Mouse (Mus musculus): ENCODE data around the gene Mipol1. TPM values are rescaled to one million over a fixed set of nuclear protein-coding genes. Genes with fewer than 3 reads are reported as not detected.

Gene Mipol1
- total and polyA plus RNA-seq, 3 experiments, result 1.3 to 4.5 (median 4.1) TPM

- no peak overlapping the region for H3K27ac ChIP-seq
- DNase-seq, result no peak
- WGBS, result 25% methylated on average over 9 of the region's 9 CpGs
- no peaks in the 10 kb centered on the region for H3K36me3 ChIP-seq (ENCODE audit: control insufficient read depth, insufficient read depth, low read length)
- no peak overlapping the region for H3K9ac ChIP-seq (ENCODE audit: low read depth, low read length)
- no peak overlapping the region for H3K4me3 ChIP-seq
- intact Hi-C loops (cut with DNase I), result no loop called here
- no peaks in the 10 kb centered on the region for H3K4me1 ChIP-seq (ENCODE audit: control insufficient read depth, insufficient read depth, low read length)
- H3K79me2 ChIP-seq (replicated peaks; ENCODE audit: control insufficient read depth, insufficient read depth, low read length), result no peaks in the 10 kb centered on the region
- TF ChIP-seq CTCF (IDR thresholded peaks at IDR 0.05) (no peak), POLR2A (IDR thresholded peaks at IDR 0.05; ENCODE audit: insufficient read depth, low read depth, low read length) (no peak), EP300 (IDR thresholded peaks at IDR 0.05; ENCODE audit: insufficient read depth, low read depth, low read length) (no peak)
- H3K27me3 ChIP-seq (ENCODE audit: control insufficient read depth, insufficient read depth, low read length), result peaks cover 12% of the 10 kb centered on the region
These were observed 300.2 kb downstream of the Mipol1 start for GRCm38 (mm10) chr12:57530474-57530873.

DNA sequence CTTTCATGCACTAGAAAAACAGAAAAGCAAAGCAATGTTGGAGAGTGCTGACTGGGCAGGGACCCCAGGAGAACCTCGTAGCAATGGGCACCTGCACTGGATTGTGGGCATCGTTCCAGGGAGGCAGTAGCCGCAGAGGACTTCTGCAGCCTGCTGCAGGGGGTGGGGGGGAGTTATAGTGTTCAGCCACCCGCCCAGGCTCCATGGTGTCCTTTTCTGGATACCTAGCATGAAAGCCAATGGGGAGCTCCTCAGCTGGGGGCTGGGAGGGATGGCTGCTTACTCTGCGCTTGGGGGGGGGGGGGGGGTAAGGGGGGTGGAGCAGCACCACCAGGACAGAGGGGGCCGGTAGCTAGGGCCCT, 304.3 kb downstream of the Mipol1 start:
- Histone ChIP-seq H3K36me3 (ENCODE audit: control insufficient read depth, insufficient read depth, low read length) (no peaks in the 10 kb centered on the region), H3K79me2 (replicated peaks; ENCODE audit: control insufficient read depth, insufficient read depth, low read length) (no peaks in the 10 kb centered on the region), H3K27me3 (ENCODE audit: control insufficient read depth, insufficient read depth, low read length) (peaks cover 29% of the 10 kb centered on the region), H3K27ac (no peak overlapping the region), H3K4me1 (ENCODE audit: control insufficient read depth, insufficient read depth, low read length) (no peaks in the 10 kb centered on the region), H3K9ac (ENCODE audit: low read depth, low read length) (no peak overlapping the region), H3K4me3 (no peak overlapping the region)
- WGBS, result 3% methylated on average over 6 of the region's 6 CpGs
- no peak for TF ChIP-seq CTCF (IDR thresholded peaks at IDR 0.05)
- no peak for TF ChIP-seq EP300 (IDR thresholded peaks at IDR 0.05; ENCODE audit: insufficient read depth, low read depth, low read length)
- no peak for TF ChIP-seq POLR2A (IDR thresholded peaks at IDR 0.05; ENCODE audit: insufficient read depth, low read depth, low read length)
- intact Hi-C loops (cut with DNase I), result no loop called here
- DNase-seq, result no peak

DNA sequence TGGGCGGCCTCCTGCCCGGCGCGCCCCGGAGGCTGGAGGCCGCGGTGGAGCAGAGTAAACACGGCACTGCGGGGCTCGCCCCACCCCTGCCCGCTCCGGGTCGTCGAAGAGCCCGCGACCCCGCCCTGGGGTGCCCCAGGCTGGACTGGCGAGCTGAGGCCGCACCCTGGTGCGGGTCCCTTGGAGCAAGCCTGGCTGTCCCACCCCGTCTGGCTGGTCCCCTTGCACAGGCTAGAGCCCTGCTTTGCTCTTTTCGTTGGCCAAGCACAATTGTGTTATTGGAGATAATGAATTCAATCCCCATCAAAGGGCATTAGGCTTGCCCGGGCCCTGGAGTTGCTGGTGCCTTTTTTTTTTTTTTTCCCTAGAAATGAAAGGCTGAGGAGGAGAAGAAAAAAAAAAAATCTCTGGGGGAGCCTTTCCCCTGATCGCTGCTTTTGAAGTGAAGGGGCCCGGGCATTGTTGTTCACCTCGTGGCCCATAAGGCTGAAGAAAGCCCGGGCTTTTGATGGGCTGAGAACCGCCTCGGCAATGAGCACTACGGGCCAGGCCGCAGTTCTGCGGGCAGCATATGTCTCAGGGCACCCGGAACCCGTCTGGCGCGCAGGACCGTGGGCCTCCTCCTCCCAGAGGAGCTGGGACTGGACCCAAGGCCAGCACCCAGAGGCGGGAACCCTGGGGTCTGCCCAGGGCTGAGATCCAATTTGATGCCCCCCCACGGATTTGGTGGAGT, 304.8 kb downstream of the Mipol1 start:
- peaks cover 32% of the 10 kb centered on the region for H3K27me3 ChIP-seq (ENCODE audit: control insufficient read depth, insufficient read depth, low read length)
- 5% methylated on average over 39 of the region's 39 CpGs for WGBS
- DNase-seq, result no peak
- intact Hi-C loops (cut with DNase I), result no loop called here
- no peaks in the 10 kb centered on the region for H3K4me1 ChIP-seq (ENCODE audit: control insufficient read depth, insufficient read depth, low read length)
- TF ChIP-seq CTCF (IDR thresholded peaks at IDR 0.05) (no peak), POLR2A (IDR thresholded peaks at IDR 0.05; ENCODE audit: insufficient read depth, low read depth, low read length) (no peak), EP300 (IDR thresholded peaks at IDR 0.05; ENCODE audit: insufficient read depth, low read depth, low read length) (no peak)
- H3K27ac ChIP-seq, result no peak overlapping the region
- no peaks in the 10 kb centered on the region for H3K79me2 ChIP-seq (replicated peaks; ENCODE audit: control insufficient read depth, insufficient read depth, low read length)
- no peak overlapping the region for H3K9ac ChIP-seq (ENCODE audit: low read depth, low read length)
- H3K4me3 ChIP-seq, result no peak overlapping the region
- H3K36me3 ChIP-seq (ENCODE audit: control insufficient read depth, insufficient read depth, low read length), result no peaks in the 10 kb centered on the region

GRCm38 (mm10) chr12:57536056-57536908, 306.1 kb downstream of the Mipol1 start:
- TF ChIP-seq CTCF (IDR thresholded peaks at IDR 0.05) (no peak), EP300 (IDR thresholded peaks at IDR 0.05; ENCODE audit: insufficient read depth, low read depth, low read length) (no peak), POLR2A (IDR thresholded peaks at IDR 0.05; ENCODE audit: insufficient read depth, low read depth, low read length) (no peak)
- Histone ChIP-seq H3K27me3 (ENCODE audit: control insufficient read depth, insufficient read depth, low read length) (peaks cover 32% of the 10 kb centered on the region), H3K27ac (no peak overlapping the region), H3K4me3 (no peak overlapping the region), H3K79me2 (replicated peaks; ENCODE audit: control insufficient read depth, insufficient read depth, low read length) (no peaks in the 10 kb centered on the region), H3K4me1 (ENCODE audit: control insufficient read depth, insufficient read depth, low read length) (no peaks in the 10 kb centered on the region), H3K36me3 (ENCODE audit: control insufficient read depth, insufficient read depth, low read length) (no peaks in the 10 kb centered on the region), H3K9ac (ENCODE audit: low read depth, low read length) (no peak overlapping the region)
- WGBS, result 4% methylated on average over 25 of the region's 25 CpGs
- DNase-seq, result no peak
- intact Hi-C loops (cut with DNase I), result no loop called here

- Histone ChIP-seq H3K4me3 (no peak overlapping the region), H3K9ac (ENCODE audit: low read depth, low read length) (no peak overlapping the region), H3K4me1 (ENCODE audit: control insufficient read depth, insufficient read depth, low read length) (no peaks in the 10 kb centered on the region), H3K36me3 (ENCODE audit: control insufficient read depth, insufficient read depth, low read length) (no peaks in the 10 kb centered on the region), H3K79me2 (replicated peaks; ENCODE audit: control insufficient read depth, insufficient read depth, low read length) (no peaks in the 10 kb centered on the region), H3K27me3 (ENCODE audit: control insufficient read depth, insufficient read depth, low read length) (peaks cover 34% of the 10 kb centered on the region), H3K27ac (no peak overlapping the region)
- 13% methylated on average over 11 of the region's 11 CpGs for WGBS
- intact Hi-C loops (cut with DNase I), result no loop called here
- DNase-seq, result no peak
- TF ChIP-seq EP300 (IDR thresholded peaks at IDR 0.05; ENCODE audit: insufficient read depth, low read depth, low read length) (no peak), CTCF (IDR thresholded peaks at IDR 0.05) (no peak), POLR2A (IDR thresholded peaks at IDR 0.05; ENCODE audit: insufficient read depth, low read depth, low read length) (no peak)
These were observed 306.9 kb downstream of the Mipol1 start for GRCm38 (mm10) chr12:57536909-57537670.

Data from heart, adult 2 months (tissue).